Mouse (Mus musculus) liver, postnatal 0 days (tissue): ENCODE measurements at regions not wholly inside any gene's neighbourhood (a gene's known extent, or its start where the extent isn't known, plus 50 kb on each side); places are given as distances from the start of the nearest gene placed in this dataset.

Source experiments
- CTCF ChIP-seq: sonication (generic); IDR thresholded peaks from 2 replicates; pipeline ENCODE4 v1.5.1; 2016; ENCODE audit warnings: antibody characterized with exemption, low read depth
- EP300 ChIP-seq: IDR thresholded peaks from 2 replicates; pipeline ENCODE4 v1.6.1; 2016; ENCODE audit warnings: antibody characterized with exemption, low read depth, mild to moderate bottlenecking

DNA sequence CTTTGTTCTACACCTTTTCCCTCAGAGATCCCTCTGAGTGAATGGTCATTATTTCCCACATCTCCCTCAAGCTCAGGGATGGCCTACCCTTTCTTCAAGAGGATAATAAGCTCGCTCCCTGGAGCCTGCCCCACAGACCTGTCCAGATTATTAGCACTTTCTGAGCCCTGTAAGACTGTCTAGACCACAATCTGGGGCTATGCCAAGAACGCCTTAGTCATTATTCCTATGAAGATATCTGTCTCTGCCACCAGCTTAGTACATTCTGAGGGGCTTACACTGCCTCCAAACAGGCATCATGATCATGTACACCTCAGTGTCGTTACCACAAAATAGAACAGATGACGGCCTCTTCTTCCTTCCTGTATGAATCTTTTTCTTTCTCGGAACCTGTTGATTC is 124.9 kb downstream of the Cpeb2 start:
- TF ChIP-seq CTCF (no peak), EP300 (no peak)
